Mouse (Mus musculus) lung, embryonic 16.5 days (tissue): ENCODE measurements at regions not wholly inside any gene's neighbourhood (a gene's known extent, or its start where the extent isn't known, plus 50 kb on each side); places are given as distances from the start of the nearest gene placed in this dataset.

Source experiments
- ATAC-seq: fragments of 200-750 bp; cut with Nextera tagmentation; 2 replicates; pipeline ENCODE4 v1.8.0; 2017; ENCODE audit warnings: low read depth, mild to moderate bottlenecking, moderate library complexity
- H3K27ac ChIP-seq: fragments of 300-500 bp; sonication (generic); 2 replicates; pipeline ENCODE4 v1.5.1; 2014; ENCODE audit warnings: mild to moderate bottlenecking, control low read depth, low read length
- H3K27me3 ChIP-seq: fragments of 300-500 bp; sonication (generic); 2 replicates; pipeline ENCODE4 v1.6.1; 2014; ENCODE audit warnings: low read depth, low read length, mixed read lengths; ENCODE audit not compliant: control insufficient read depth, insufficient read depth
- H3K36me3 ChIP-seq: fragments of 300-500 bp; sonication (generic); 2 replicates; pipeline ENCODE4 v1.6.1; 2014; ENCODE audit warnings: low read length; ENCODE audit not compliant: control insufficient read depth, insufficient read depth
- H3K4me1 ChIP-seq: fragments of 300-500 bp; sonication (generic); replicated peaks from 2 replicates; pipeline ENCODE4 v1.6.1; 2014; ENCODE audit warnings: low read length, mixed read lengths; ENCODE audit not compliant: control insufficient read depth, insufficient read depth
- H3K4me2 ChIP-seq: fragments of 300-500 bp; sonication (generic); 2 replicates; pipeline ENCODE4 v1.6.1; 2014; ENCODE audit warnings: low read depth, low read length, control low read depth
- H3K4me3 ChIP-seq: fragments of 300-500 bp; sonication (generic); 2 replicates; pipeline ENCODE4 v1.5.1; 2014; ENCODE audit warnings: mild to moderate bottlenecking, low read length, control low read depth
- H3K9ac ChIP-seq: fragments of 300-500 bp; sonication (generic); 2 replicates; pipeline ENCODE4 v1.6.1; 2014; ENCODE audit warnings: low read length, control low read depth
- H3K9me3 ChIP-seq: fragments of 300-500 bp; sonication (generic); 2 replicates; pipeline ENCODE4 v1.6.1; 2016; ENCODE audit warnings: low read length; ENCODE audit not compliant: control insufficient read depth
- WGBS: fragments of 180-500 bp; shearing (Covaris S2); extraction: QIAGEN DNeasy Blood & Tissue Kit; methylation state at CpG from one replicate; pipeline ENCODE4 v1.1.7; 2014; 5-methylcytosine and 5-hydroxymethylcytosine counted together

DNA sequence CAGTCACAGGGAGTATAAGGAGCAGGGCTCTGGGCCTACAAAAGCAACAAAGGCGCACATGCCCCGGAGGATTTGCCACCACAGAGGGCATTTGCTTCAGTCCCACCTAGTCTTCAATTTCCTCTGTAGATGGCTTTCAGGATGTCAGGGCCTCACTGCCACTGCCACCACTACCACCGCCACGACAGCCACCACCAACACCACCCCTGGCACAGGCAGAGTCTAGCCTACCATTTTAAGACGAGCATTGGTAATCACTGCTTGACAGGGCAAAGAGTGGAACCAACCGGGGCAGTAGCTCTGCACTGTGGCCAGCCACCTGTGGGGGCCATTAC, 132.3 kb upstream of the Zfp703 start:
- Histone ChIP-seq H3K27ac (no peak overlapping the region), H3K27me3 (no peaks in the 10 kb centered on the region), H3K4me1 (peaks cover 25% of the 10 kb centered on the region), H3K9ac (no peak overlapping the region), H3K4me2 (no peak overlapping the region), H3K9me3 (no peaks in the 10 kb centered on the region), H3K36me3 (no peaks in the 10 kb centered on the region), H3K4me3 (no peak overlapping the region)
- WGBS: 87% methylated on average over 6 of the region's 6 CpGs
- ATAC-seq: no peak

DNA sequence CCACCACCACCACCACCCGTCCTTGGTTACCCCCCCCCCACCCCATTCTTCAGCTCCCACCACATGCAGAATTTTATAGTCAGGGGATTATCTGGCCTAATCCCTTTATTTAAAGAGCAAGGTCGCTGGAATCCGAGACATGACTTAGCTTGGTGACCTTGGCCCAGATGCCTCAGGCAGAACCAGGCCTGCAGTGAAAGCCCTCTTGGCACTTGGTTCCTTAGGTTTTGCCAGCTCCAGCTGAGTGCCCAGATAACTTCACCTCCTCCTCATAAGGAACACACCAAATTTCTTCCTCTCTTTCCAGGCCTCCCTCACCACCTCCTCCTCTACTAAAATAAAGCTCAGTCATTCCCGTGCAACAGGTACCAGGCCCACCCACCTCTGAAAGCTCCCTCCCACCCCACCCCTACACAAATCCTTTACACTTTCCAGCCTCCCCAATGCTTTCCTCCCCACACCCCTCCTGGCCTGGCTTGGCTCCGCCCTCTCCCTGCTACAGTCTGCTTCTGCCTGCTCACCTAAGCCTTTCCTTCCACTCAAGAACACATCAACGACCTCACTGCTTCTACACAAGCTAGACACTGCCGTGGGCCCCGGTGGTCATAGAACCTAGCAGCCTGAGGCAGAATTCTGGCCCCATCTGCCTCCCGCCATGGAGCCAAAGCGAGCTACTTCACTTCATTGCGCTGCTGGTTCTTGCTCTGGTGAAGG, 131.5 kb upstream of the Zfp703 start:
- no peak overlapping the region for H3K4me2 ChIP-seq
- ATAC-seq: no peak
- H3K27ac ChIP-seq: no peak overlapping the region
- no peak overlapping the region for H3K4me3 ChIP-seq
- WGBS: 58% methylated on average over 11 of the region's 11 CpGs
- no peaks in the 10 kb centered on the region for H3K36me3 ChIP-seq
- no peaks in the 10 kb centered on the region; the same call in 1 of the 2 replicates for H3K27me3 ChIP-seq
- H3K9me3 ChIP-seq: no peaks in the 10 kb centered on the region
- H3K9ac ChIP-seq: no peak overlapping the region
- H3K4me1 ChIP-seq: peaks cover 20% of the 10 kb centered on the region

DNA sequence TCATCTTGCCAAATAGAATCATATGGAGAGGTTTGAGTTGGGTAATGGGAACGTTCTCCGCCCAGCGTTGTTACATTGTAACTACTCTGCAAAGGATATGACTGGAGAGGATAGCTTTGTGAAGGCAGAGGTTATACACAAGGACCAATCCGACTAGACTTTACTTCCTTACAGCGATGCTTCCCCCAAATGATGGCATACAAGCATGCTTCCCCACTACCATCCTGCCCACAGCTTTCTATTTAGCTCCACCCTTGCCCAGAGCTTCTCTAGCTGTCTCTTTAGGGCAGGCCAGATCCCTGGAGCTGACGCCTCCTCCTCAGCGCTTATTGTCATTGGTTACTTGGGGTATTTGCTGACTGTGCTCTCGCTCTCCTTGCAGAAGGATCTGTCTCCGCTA, 130.1 kb upstream of the Zfp703 start:
- Histone ChIP-seq H3K4me2 (no peak overlapping the region), H3K27me3 (no peaks in the 10 kb centered on the region; the same call in 1 of the 2 replicates), H3K9me3 (no peaks in the 10 kb centered on the region), H3K4me1 (peaks cover 15% of the 10 kb centered on the region), H3K36me3 (no peaks in the 10 kb centered on the region), H3K4me3 (no peak overlapping the region), H3K9ac (no peak overlapping the region), H3K27ac (no peak overlapping the region)
- no peak for ATAC-seq
- WGBS: 65% methylated on average over 9 of the region's 9 CpGs

DNA sequence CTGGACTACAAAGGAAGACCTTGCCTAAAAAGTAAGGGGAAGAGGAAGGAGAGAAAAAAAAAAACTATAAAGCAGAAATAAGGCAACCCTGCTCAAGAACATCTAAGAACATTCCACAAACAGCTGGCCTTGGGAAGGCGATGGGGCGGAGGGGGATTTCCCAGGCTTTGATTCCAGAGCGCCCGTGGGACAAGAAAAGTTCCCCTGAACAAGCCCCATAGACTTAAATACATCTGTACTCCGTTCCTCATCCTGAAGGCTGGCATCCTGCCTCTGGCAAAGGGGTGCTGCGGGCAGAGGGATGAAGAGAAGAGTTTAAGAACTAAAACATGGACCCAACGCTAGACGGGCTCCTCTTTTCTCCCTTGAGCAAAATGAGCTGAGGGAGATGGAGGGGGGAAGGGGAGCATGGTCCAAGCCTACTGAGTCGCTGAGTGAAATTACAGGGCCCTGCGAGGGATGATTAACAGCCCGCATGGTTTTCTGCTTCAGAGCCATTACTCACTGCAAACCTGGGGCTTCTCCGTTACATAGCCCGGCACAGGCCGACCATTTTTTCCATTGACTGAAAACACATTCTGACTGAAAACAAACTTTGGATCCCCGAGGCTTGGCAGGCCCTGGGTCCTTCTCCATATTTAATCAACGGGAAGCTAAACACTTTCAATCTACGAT, 128.9 kb upstream of the Zfp703 start:
- Histone ChIP-seq H3K4me3 (no peak overlapping the region), H3K27ac (no peak overlapping the region), H3K4me2 (no peak overlapping the region), H3K9me3 (no peaks in the 10 kb centered on the region), H3K36me3 (no peaks in the 10 kb centered on the region), H3K27me3 (no peaks in the 10 kb centered on the region; the same call in 1 of the 2 replicates), H3K9ac (no peak overlapping the region), H3K4me1 (peaks cover 15% of the 10 kb centered on the region)
- WGBS: 47% methylated on average over 17 of the region's 17 CpGs
- ATAC-seq: no peak

DNA sequence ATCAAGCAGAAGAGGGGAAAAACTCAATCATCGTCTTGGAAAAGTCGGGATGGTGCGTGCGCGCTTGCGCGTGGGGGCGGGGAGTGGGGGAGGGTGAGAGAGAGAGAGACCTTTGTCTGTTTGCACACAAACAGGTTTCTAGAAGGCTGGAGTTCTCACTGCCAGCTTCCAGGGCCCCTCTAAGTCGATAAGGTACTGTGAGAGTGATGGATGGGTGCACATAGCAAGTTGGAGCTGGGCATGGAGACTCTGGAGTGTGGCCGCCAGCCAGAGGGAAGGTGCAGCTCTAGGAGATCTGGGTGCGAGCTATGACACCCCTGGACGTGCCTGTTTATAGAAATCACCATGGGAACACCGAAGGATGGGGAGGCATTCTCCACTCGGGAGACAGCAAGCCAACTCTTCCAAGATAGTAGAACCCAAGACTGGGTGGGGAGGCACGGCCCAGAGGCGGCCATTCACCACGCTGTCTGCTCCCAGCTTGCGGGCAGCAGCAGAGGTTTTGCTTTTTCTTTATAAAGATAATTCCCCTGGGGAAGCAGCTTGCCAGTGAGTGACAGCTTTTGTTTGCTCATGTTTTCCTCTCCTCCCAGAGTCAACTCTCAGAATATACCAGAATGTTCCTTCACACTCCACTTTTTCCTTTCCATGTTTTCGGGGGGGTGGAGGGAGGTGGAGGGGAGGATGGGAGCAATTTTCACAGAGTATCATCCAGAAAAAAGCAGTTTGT, 128.0 kb upstream of the Zfp703 start:
- 39% methylated on average over 19 of the region's 19 CpGs for WGBS
- peaks cover 15% of the 10 kb centered on the region for H3K4me1 ChIP-seq
- H3K27me3 ChIP-seq: no peaks in the 10 kb centered on the region; the same call in 1 of the 2 replicates
- H3K4me2 ChIP-seq: peak overlapping the region; percentile 26; the same call in 1 of the 2 replicates
- no peaks in the 10 kb centered on the region for H3K36me3 ChIP-seq
- no peaks in the 10 kb centered on the region for H3K9me3 ChIP-seq
- H3K9ac ChIP-seq: no peak overlapping the region
- no peak for ATAC-seq
- H3K4me3 ChIP-seq: no peak overlapping the region
- H3K27ac ChIP-seq: no peak overlapping the region

DNA sequence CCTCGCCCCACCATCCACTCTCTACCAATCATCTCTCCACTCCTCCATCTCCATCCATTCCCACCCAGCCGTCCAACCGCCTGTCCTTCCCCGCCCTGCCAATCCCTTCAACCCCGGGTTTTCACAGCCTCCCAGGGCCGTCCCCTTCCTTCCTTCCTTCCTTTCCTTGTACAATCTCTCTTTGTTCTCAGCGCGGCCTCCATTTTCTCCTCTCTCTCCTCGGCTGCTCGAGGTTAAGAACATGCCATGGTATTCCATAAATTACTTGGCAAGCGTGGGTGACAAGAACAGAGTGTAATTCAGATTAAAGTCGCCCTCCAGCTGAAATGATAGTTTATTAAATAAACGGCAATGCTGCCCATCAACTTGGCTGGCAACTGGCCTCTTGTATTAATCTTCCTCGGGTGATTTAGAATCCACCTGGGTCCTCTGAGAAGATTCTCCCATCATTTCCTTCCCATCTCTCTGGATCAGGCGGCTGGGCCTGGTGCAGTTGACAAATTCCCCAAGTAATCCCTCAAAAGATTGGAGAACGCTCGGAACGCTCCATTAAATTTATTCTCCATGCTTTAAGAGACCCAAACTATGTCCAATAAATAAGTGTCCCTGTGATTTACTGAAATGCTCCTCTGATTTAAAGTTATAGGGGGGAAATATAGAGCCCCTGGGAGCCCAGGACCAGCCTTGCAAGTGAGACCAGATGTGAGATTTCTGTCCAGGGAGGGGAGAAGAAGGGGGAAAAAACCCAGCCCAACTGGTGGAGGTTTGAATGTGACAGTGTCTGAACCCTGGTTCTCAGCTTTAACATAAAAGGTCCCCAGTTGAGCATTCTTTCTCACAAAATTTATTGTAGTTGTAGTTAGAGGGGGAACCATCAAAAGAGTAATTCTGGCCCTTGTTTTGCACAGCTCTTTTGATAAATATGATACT, 125.0 kb upstream of the Zfp703 start:
- H3K4me2 ChIP-seq: no peak overlapping the region
- no peak overlapping the region for H3K9ac ChIP-seq
- 63% methylated on average over 18 of the region's 18 CpGs for WGBS
- H3K4me3 ChIP-seq: no peak overlapping the region
- peaks cover 17% of the 10 kb centered on the region for H3K4me1 ChIP-seq
- no peak overlapping the region for H3K27ac ChIP-seq
- no peaks in the 10 kb centered on the region for H3K36me3 ChIP-seq
- H3K27me3 ChIP-seq: no peaks in the 10 kb centered on the region; the same call in 1 of the 2 replicates
- ATAC-seq: no peak
- H3K9me3 ChIP-seq: no peaks in the 10 kb centered on the region

DNA sequence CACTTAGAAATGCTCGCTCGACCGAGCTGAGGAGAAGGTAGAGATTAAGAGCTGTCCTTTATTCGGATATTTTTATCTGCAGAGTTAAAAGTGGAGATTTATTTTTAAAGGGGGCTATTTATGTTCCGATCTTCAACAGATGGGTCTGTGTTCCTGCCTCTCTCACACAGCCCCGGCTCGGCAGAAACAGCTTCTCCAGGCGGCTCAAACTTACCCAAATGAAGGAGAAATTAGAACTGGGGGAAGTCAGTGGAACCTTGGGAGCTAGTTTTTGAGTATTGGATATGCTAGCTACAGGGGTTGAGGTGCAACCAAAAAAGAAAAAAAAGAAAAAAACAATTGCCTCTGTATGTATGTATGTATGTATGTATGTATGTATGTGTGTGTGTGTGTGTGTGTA, 124.2 kb upstream of the Zfp703 start:
- WGBS: 65% methylated on average over 8 of the region's 8 CpGs
- peaks cover 17% of the 10 kb centered on the region for H3K4me1 ChIP-seq
- no peaks in the 10 kb centered on the region; the same call in 1 of the 2 replicates for H3K27me3 ChIP-seq
- no peak overlapping the region for H3K4me2 ChIP-seq
- no peak overlapping the region for H3K4me3 ChIP-seq
- no peak overlapping the region for H3K9ac ChIP-seq
- ATAC-seq: no peak
- no peaks in the 10 kb centered on the region for H3K9me3 ChIP-seq
- no peaks in the 10 kb centered on the region for H3K36me3 ChIP-seq
- no peak overlapping the region for H3K27ac ChIP-seq

DNA sequence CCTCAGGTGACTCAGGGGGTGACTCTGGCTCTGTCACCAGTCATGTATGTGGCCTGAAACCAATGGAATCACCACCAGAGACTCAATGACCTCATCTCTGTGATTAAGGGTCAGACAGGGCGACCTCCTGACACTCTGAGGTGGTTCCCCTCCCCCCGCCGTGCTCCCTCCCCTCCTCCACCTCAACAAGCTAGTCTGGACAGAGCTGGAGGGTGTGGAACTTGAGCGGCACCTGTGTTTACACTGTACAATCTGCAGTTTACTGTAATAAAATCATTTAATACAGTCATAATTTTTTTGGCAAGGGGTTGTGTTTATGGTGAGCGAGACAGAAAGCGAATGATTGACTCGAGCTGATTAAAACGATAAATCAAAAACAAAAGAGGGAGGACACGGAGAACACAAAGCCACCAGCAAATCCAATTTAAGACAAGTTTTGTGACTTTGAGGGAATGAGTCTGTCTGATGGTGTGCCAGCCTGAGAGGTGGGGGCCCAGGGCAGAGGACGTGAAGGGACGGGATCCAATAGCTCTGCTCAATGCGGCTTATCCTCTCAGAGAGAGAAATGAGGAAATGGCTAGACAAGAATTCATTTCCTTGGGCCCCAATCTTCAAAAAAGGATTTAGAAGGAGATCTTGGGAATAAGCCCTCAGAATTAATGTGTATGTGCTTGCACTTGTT, 122.4 kb upstream of the Zfp703 start:
- 43% methylated on average over 12 of the region's 12 CpGs for WGBS
- no peaks in the 10 kb centered on the region for H3K9me3 ChIP-seq
- H3K9ac ChIP-seq: no peak overlapping the region
- ATAC-seq: peak; percentile 56
- no peaks in the 10 kb centered on the region; the same call in 1 of the 2 replicates for H3K27me3 ChIP-seq
- no peaks in the 10 kb centered on the region for H3K36me3 ChIP-seq
- H3K4me2 ChIP-seq: no peak overlapping the region
- H3K27ac ChIP-seq: no peak overlapping the region
- no peak overlapping the region for H3K4me3 ChIP-seq
- H3K4me1 ChIP-seq: peaks cover 3% of the 10 kb centered on the region
